Mouse (Mus musculus) heart, embryonic 11.5 days (tissue): Measurements from ENCODE around the gene Arhgef17. TPM values are rescaled to one million over a fixed set of nuclear protein-coding genes. Genes with fewer than 3 reads are reported as not detected.
A peak's percentile ranks its signal among the peaks of the same experiment; 100 is the strongest.

Experiments
- ATAC-seq: fragments of 200-750 bp; cut with Nextera tagmentation; replicated peaks from 2 replicates; pipeline ENCODE4 v1.8.0; 2017; ENCODE audit warnings: moderate library complexity; ENCODE audit not compliant: insufficient number of reproducible peaks, low FRiP score, low TSS enrichment
- H3K27ac ChIP-seq: fragments of 300-500 bp; sonication (generic); 2 replicates; pipeline ENCODE4 v1.5.1; 2014; ENCODE audit warnings: mild to moderate bottlenecking, low read depth, low read length
- H3K27me3 ChIP-seq: fragments of 300-500 bp; sonication (generic); 2 replicates; pipeline ENCODE4 v1.6.1; 2014; ENCODE audit warnings: mild to moderate bottlenecking, low read length, mixed read lengths; ENCODE audit not compliant: control insufficient read depth, insufficient read depth
- H3K36me3 ChIP-seq: fragments of 300-500 bp; sonication (generic); 2 replicates; pipeline ENCODE4 v1.6.1; 2014; ENCODE audit warnings: mild to moderate bottlenecking, low read length, moderate library complexity, mixed read lengths; ENCODE audit not compliant: control insufficient read depth, insufficient read depth
- H3K4me1 ChIP-seq: fragments of 300-500 bp; sonication (generic); 2 replicates; pipeline ENCODE4 v1.6.1; 2014; ENCODE audit warnings: low read length; ENCODE audit not compliant: control insufficient read depth, insufficient read depth
- H3K4me2 ChIP-seq: fragments of 300-500 bp; sonication (generic); 2 replicates; pipeline ENCODE4 v1.6.1; 2014; ENCODE audit warnings: mild to moderate bottlenecking, moderate library complexity
- H3K4me3 ChIP-seq: fragments of 300-500 bp; sonication (generic); 2 replicates; pipeline ENCODE4 v1.5.1; 2014; ENCODE audit warnings: low read depth, low read length
- H3K9ac ChIP-seq: fragments of 300-500 bp; sonication (generic); 2 replicates; pipeline ENCODE4 v1.6.1; 2014; ENCODE audit warnings: mild to moderate bottlenecking, low read depth, low read length, moderate library complexity
- H3K9me3 ChIP-seq: fragments of 300-500 bp; sonication (generic); replicated peaks from 2 replicates; pipeline ENCODE4 v1.6.1; 2016; ENCODE audit warnings: low read length; ENCODE audit not compliant: control insufficient read depth
- WGBS: fragments of 180-500 bp; shearing (Covaris S2); extraction: QIAGEN DNeasy Blood & Tissue Kit; methylation state at CpG from one replicate; pipeline ENCODE4 v1.1.7; 2014; ENCODE audit not compliant: insufficient replicate concordance; 5-methylcytosine and 5-hydroxymethylcytosine counted together
- polyA plus RNA-seq: library from polyadenylated mRNA; unstranded; fragments of >200 nt; fragmentation: Nextera tagmentation; extraction: Ambion mirVana; gene quantifications from 2 replicates; pipeline ENCODE4 v1.2.1, GENCODE M21; 2014

The Arhgef17 gene
- polyA plus RNA-seq, 1 experiment from 2014 or later = 8.5 TPM

GRCm38 (mm10) chr7:100917751-100918150 is 14.2 kb downstream of the Arhgef17 start:
- Histone ChIP-seq H3K9ac (peak overlapping the region; percentile 28; the same call in 1 of the 2 replicates), H3K4me3 (0 out of 2 replicates have a peak overlapping the region, but pooled peaks have one; percentile 1), H3K27me3 (no peaks in the 10 kb centered on the region), H3K36me3 (peaks cover 2% of the 10 kb centered on the region; the same call in 1 of the 2 replicates), H3K4me1 (peaks cover 78% of the 10 kb centered on the region), H3K27ac (peak overlapping the region; percentile 79), H3K4me2 (peak overlapping the region; percentile 48), H3K9me3 (no peaks in the 10 kb centered on the region)
- WGBS = 43% methylated on average over 6 of the region's 6 CpGs
- no peak for ATAC-seq

GRCm38 (mm10) chr7:100916526-100916925 is 15.4 kb downstream of the Arhgef17 start:
- no peaks in the 10 kb centered on the region for H3K27me3 ChIP-seq
- H3K9ac ChIP-seq = no peak overlapping the region
- peaks cover 84% of the 10 kb centered on the region for H3K4me1 ChIP-seq
- H3K4me3 ChIP-seq = no peak overlapping the region
- WGBS = 47% methylated on average over 6 of the region's 6 CpGs
- no peak overlapping the region for H3K4me2 ChIP-seq
- H3K27ac ChIP-seq = no peak overlapping the region
- H3K9me3 ChIP-seq = no peaks in the 10 kb centered on the region
- H3K36me3 ChIP-seq = peaks cover 2% of the 10 kb centered on the region; the same call in 1 of the 2 replicates
- ATAC-seq = no peak

GRCm38 (mm10) chr7:100915204-100915603 is 16.7 kb downstream of the Arhgef17 start:
- H3K4me1 ChIP-seq = peaks cover 91% of the 10 kb centered on the region
- H3K36me3 ChIP-seq = peaks cover 2% of the 10 kb centered on the region; the same call in 1 of the 2 replicates
- H3K27ac ChIP-seq = no peak overlapping the region
- H3K9ac ChIP-seq = peak overlapping the region; percentile 16; the same call in 1 of the 2 replicates
- no peak for ATAC-seq
- H3K4me2 ChIP-seq = no peak overlapping the region
- H3K27me3 ChIP-seq = no peaks in the 10 kb centered on the region
- WGBS = 69% methylated on average over 5 of the region's 5 CpGs
- H3K9me3 ChIP-seq = no peaks in the 10 kb centered on the region
- no peak overlapping the region for H3K4me3 ChIP-seq

- H3K4me2 ChIP-seq = peak overlapping the region; percentile 29
- H3K36me3 ChIP-seq = 0 out of 2 replicates have a peak, but pooled peaks cover under 1% of the 10 kb centered on the region
- H3K27ac ChIP-seq = peak overlapping the region; percentile 62
- no peaks in the 10 kb centered on the region for H3K9me3 ChIP-seq
- no peak overlapping the region for H3K9ac ChIP-seq
- H3K27me3 ChIP-seq = no peaks in the 10 kb centered on the region
- 25% methylated on average over 9 of the region's 9 CpGs for WGBS
- no peak overlapping the region for H3K4me3 ChIP-seq
- ATAC-seq = no peak
- H3K4me1 ChIP-seq = peaks cover 81% of the 10 kb centered on the region
Observed at GRCm38 (mm10) chr7:100911791-100912190, 20.1 kb downstream of the Arhgef17 start.

- no peaks in the 10 kb centered on the region for H3K27me3 ChIP-seq
- no peaks in the 10 kb centered on the region for H3K36me3 ChIP-seq
- 0 out of 2 replicates have a peak overlapping the region, but pooled peaks have one; percentile 2 for H3K9ac ChIP-seq
- no peaks in the 10 kb centered on the region for H3K9me3 ChIP-seq
- H3K4me1 ChIP-seq = peaks cover 76% of the 10 kb centered on the region
- peak overlapping the region; percentile 29 for H3K4me2 ChIP-seq
- 13% methylated on average over 2 of the region's 2 CpGs for WGBS
- ATAC-seq = no peak
- peak overlapping the region; percentile 62 for H3K27ac ChIP-seq
- H3K4me3 ChIP-seq = no peak overlapping the region
Observed at GRCm38 (mm10) chr7:100911246-100911770, 20.6 kb downstream of the Arhgef17 start.

- no peak overlapping the region for H3K4me3 ChIP-seq
- no peaks in the 10 kb centered on the region for H3K27me3 ChIP-seq
- ATAC-seq = no peak
- no peaks in the 10 kb centered on the region for H3K36me3 ChIP-seq
- no peak overlapping the region for H3K27ac ChIP-seq
- H3K9me3 ChIP-seq = no peaks in the 10 kb centered on the region
- no peak overlapping the region for H3K9ac ChIP-seq
- H3K4me1 ChIP-seq = peaks cover 66% of the 10 kb centered on the region
- WGBS = 41% methylated on average over 8 of the region's 8 CpGs
- no peak overlapping the region for H3K4me2 ChIP-seq
Observed at GRCm38 (mm10) chr7:100908567-100908966, 23.3 kb downstream of the Arhgef17 start.

- no peak overlapping the region; the same call in 1 of the 2 replicates for H3K27ac ChIP-seq
- H3K4me1 ChIP-seq = peaks cover 61% of the 10 kb centered on the region
- no peak for ATAC-seq
- no peak overlapping the region for H3K9ac ChIP-seq
- WGBS = 84% methylated on average over 7 of the region's 8 CpGs
- H3K27me3 ChIP-seq = no peaks in the 10 kb centered on the region
- no peaks in the 10 kb centered on the region for H3K36me3 ChIP-seq
- H3K4me2 ChIP-seq = no peak overlapping the region
- no peak overlapping the region for H3K4me3 ChIP-seq
- no peaks in the 10 kb centered on the region for H3K9me3 ChIP-seq
Observed at GRCm38 (mm10) chr7:100908061-100908460, 23.8 kb downstream of the Arhgef17 start.

GRCm38 (mm10) chr7:100907231-100907630 is 24.7 kb downstream of the Arhgef17 start:
- Histone ChIP-seq H3K36me3 (no peaks in the 10 kb centered on the region), H3K9me3 (no peaks in the 10 kb centered on the region), H3K27ac (no peak overlapping the region), H3K9ac (no peak overlapping the region), H3K4me1 (peaks cover 53% of the 10 kb centered on the region), H3K27me3 (no peaks in the 10 kb centered on the region), H3K4me3 (no peak overlapping the region), H3K4me2 (0 out of 2 replicates have a peak overlapping the region, but pooled peaks have one; percentile 4)
- 7% methylated on average over 1 of the region's 1 CpGs for WGBS
- ATAC-seq = no peak
